Mouse (Mus musculus): ENCODE results near the gene Dus1l. TPM values are rescaled to one million over a fixed set of nuclear protein-coding genes. Genes with fewer than 3 reads are reported as not detected.
"Not testable (repeated sequence)": the region's sequence is repeated elsewhere in the genome, so short reads cannot be mapped to it uniquely, and the experiment has no call there.

The Dus1l gene
- polyA plus RNA-seq, 1 experiment from 2014 or later, result 67.9 TPM

- WGBS, result 17% methylated on average over 14 of the region's 14 CpGs
- ATAC-seq (ENCODE audit: low FRiP score); H3K4me3 ChIP-seq (replicated peaks); H3K27ac ChIP-seq; H3K36me3 ChIP-seq (replicated peaks); H3K9ac ChIP-seq; H3K4me1 ChIP-seq; H3K4me2 ChIP-seq: not testable (repeated sequence)
- peaks cover 11% of the 10 kb centered on the region for H3K27me3 ChIP-seq
- peaks cover 18% of the 10 kb centered on the region for H3K9me3 ChIP-seq
Observed at GRCm38 (mm10) chr11:120762672-120763041, 33.5 kb downstream of the Dus1l start, which contains the start of gene Hmga1b. Gene Hmga1b, plus strand, starts transcription at chr11:120762794.

GRCm38 (mm10) chr11:120761811-120762671 is 34.2 kb downstream of the Dus1l start:
- Histone ChIP-seq H3K4me3 (replicated peaks) (no peak overlapping the region), H3K27ac (no peak overlapping the region), H3K9ac (no peak overlapping the region), H3K4me1 (0 out of 2 replicates have a peak, but pooled peaks cover 3% of the 10 kb centered on the region), H3K36me3 (replicated peaks) (no peaks in the 10 kb centered on the region), H3K9me3 (peaks cover 20% of the 10 kb centered on the region), H3K4me2 (no peak overlapping the region), H3K27me3 (peaks cover 11% of the 10 kb centered on the region)
- 68% methylated on average over 14 of the region's 14 CpGs for WGBS
- no peak for ATAC-seq (ENCODE audit: low FRiP score)

DNA sequence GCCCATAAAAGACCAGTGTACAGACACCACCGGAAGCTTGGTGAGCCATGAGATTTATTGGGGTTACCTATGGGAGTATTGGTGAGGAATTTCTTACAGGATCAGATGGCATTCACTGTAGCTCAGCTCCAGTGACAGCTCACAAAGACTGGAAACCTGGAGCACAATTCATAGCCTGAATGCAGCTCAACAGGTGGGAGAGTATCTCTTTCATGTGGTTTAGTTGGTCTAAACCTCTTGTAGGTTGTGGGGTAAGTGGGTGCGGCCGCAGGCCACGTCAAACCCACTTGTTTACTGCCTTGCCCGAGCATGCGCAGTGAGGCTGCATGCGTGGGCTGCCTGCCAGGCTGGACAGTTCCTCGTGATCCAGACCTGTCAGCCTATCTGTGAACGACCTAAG is 36.0 kb downstream of the Dus1l start:
- H3K27me3 ChIP-seq, result peaks cover 11% of the 10 kb centered on the region
- ATAC-seq (ENCODE audit: low FRiP score), result no peak
- WGBS, result 86% methylated on average over 9 of the region's 9 CpGs

GRCm38 (mm10) chr11:120751606-120752005 is 44.6 kb downstream of the Dus1l start:
- Histone ChIP-seq H3K36me3 (replicated peaks) (no peaks in the 10 kb centered on the region), H3K4me3 (replicated peaks) (no peak overlapping the region), H3K9ac (no peak overlapping the region), H3K27me3 (no peaks in the 10 kb centered on the region), H3K9me3 (0 out of 2 replicates have a peak, but pooled peaks cover under 1% of the 10 kb centered on the region), H3K4me1 (no peaks in the 10 kb centered on the region), H3K4me2 (no peak overlapping the region), H3K27ac (no peak overlapping the region)
- ATAC-seq (ENCODE audit: low FRiP score), result no peak
- 81% methylated on average over 4 of the region's 4 CpGs for WGBS

More for the DNA sequence above, 36.0 kb downstream of the Dus1l start:
- no peak overlapping the region for H3K4me3 ChIP-seq (replicated peaks)
- H3K4me2 ChIP-seq, result no peak overlapping the region
- no peak overlapping the region for H3K9ac ChIP-seq
- H3K9me3 ChIP-seq, result peaks cover 25% of the 10 kb centered on the region
- H3K27ac ChIP-seq, result no peak overlapping the region
- 0 out of 2 replicates have a peak, but pooled peaks cover 3% of the 10 kb centered on the region for H3K4me1 ChIP-seq
- no peaks in the 10 kb centered on the region for H3K36me3 ChIP-seq (replicated peaks)

GRCm38 (mm10) chr11:120749430-120749829 is 46.8 kb downstream of the Dus1l start:
- H3K27ac ChIP-seq, result no peak overlapping the region
- ATAC-seq (ENCODE audit: low FRiP score), result no peak
- H3K4me2 ChIP-seq, result no peak overlapping the region
- no peak overlapping the region for H3K4me3 ChIP-seq (replicated peaks)
- WGBS, result 61% methylated on average over 8 of the region's 8 CpGs
- H3K9me3 ChIP-seq, result no peaks in the 10 kb centered on the region
- no peaks in the 10 kb centered on the region for H3K4me1 ChIP-seq
- no peak overlapping the region for H3K9ac ChIP-seq
- no peaks in the 10 kb centered on the region for H3K36me3 ChIP-seq (replicated peaks)
- H3K27me3 ChIP-seq, result no peaks in the 10 kb centered on the region

DNA sequence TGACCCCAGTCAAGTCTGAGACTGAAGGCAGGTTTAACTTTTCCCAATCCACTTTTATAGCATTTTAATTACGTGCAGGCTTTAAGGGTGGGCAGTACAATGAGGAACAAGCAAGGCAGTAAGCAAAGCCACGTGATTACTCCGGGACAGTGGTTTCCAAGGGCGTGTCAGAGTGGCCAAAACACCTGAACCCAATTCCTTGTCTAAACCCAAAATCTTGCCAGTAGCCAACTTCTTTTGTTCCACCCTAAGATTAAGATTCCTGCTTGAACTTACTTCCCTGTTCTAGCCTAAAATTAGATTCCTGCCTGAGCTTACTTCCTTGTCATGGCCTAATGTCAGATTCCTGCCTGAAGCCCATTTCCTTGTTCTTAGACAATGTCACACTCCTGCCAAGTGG is 48.2 kb downstream of the Dus1l start:
- H3K4me2 ChIP-seq, result no peak overlapping the region
- H3K36me3 ChIP-seq (replicated peaks), result no peaks in the 10 kb centered on the region
- 83% methylated on average over 4 of the region's 4 CpGs for WGBS
- H3K4me3 ChIP-seq (replicated peaks), result no peak overlapping the region
- ATAC-seq (ENCODE audit: low FRiP score), result no peak
- no peaks in the 10 kb centered on the region for H3K4me1 ChIP-seq
- no peaks in the 10 kb centered on the region for H3K27me3 ChIP-seq
- no peak overlapping the region for H3K9ac ChIP-seq
- no peaks in the 10 kb centered on the region for H3K9me3 ChIP-seq
- no peak overlapping the region for H3K27ac ChIP-seq

GRCm38 (mm10) chr11:120744121-120744701 is 52.0 kb downstream of the Dus1l start:
- Histone ChIP-seq H3K4me3 (replicated peaks) (no peak overlapping the region), H3K27me3 (no peaks in the 10 kb centered on the region), H3K36me3 (replicated peaks) (no peaks in the 10 kb centered on the region), H3K27ac (no peak overlapping the region), H3K9ac (no peak overlapping the region), H3K4me1 (no peaks in the 10 kb centered on the region), H3K4me2 (no peak overlapping the region), H3K9me3 (no peaks in the 10 kb centered on the region)
- WGBS, result 79% methylated on average over 7 of the region's 7 CpGs
- ATAC-seq (ENCODE audit: low FRiP score), result no peak

- no peak overlapping the region for H3K4me2 ChIP-seq
- ATAC-seq (ENCODE audit: low FRiP score), result no peak
- H3K27ac ChIP-seq, result no peak overlapping the region
- no peak overlapping the region for H3K9ac ChIP-seq
- no peak overlapping the region for H3K4me3 ChIP-seq (replicated peaks)
- WGBS, result 89% methylated on average over 5 of the region's 5 CpGs
- H3K9me3 ChIP-seq, result no peaks in the 10 kb centered on the region
- H3K27me3 ChIP-seq, result no peaks in the 10 kb centered on the region
- H3K4me1 ChIP-seq, result no peaks in the 10 kb centered on the region
- no peaks in the 10 kb centered on the region for H3K36me3 ChIP-seq (replicated peaks)
Observed at GRCm38 (mm10) chr11:120740981-120741380, 55.2 kb downstream of the Dus1l start.

Other genes starting within 250 kb of the Dus1l start
- gene Mcrip1, start 246.7 kb downstream of the Dus1l start, polyA plus RNA-seq (2016; fragmentation: Nextera tagmentation; extraction: Ambion mirVana), result 209 and 214 TPM in 2 replicates
- gene Ppp1r27, start 245.3 kb downstream of the Dus1l start, polyA plus RNA-seq (2016; fragmentation: Nextera tagmentation; extraction: Ambion mirVana), result not detected in 2 replicates
- gene P4hb, start 223.2 kb downstream of the Dus1l start, polyA plus RNA-seq (2016; fragmentation: Nextera tagmentation; extraction: Ambion mirVana), result 334 and 362 TPM in 2 replicates
- 496 and 513 TPM in 2 replicates for gene Arhgdia, start 214.8 kb downstream of the Dus1l start, polyA plus RNA-seq (2016; fragmentation: Nextera tagmentation; extraction: Ambion mirVana)
- 561 and 697 TPM in 2 replicates for gene Alyref, start 198.0 kb downstream of the Dus1l start, polyA plus RNA-seq (2016; fragmentation: Nextera tagmentation; extraction: Ambion mirVana)
- gene Anapc11, start 198.0 kb downstream of the Dus1l start, polyA plus RNA-seq (2016; fragmentation: Nextera tagmentation; extraction: Ambion mirVana), result 179 and 186 TPM in 2 replicates
- gene Npb, start 187.9 kb downstream of the Dus1l start, polyA plus RNA-seq (2016; fragmentation: Nextera tagmentation; extraction: Ambion mirVana), result 0.40 TPM in 1 of 2 replicates, not detected in the other
- gene Pcyt2, start 178.5 kb downstream of the Dus1l start, polyA plus RNA-seq (2016; fragmentation: Nextera tagmentation; extraction: Ambion mirVana), result 139 and 142 TPM in 2 replicates
- 43.1 and 43.3 TPM in 2 replicates for gene Sirt7, start 171.2 kb downstream of the Dus1l start, polyA plus RNA-seq (2016; fragmentation: Nextera tagmentation; extraction: Ambion mirVana)
- 30.9 and 32.9 TPM in 2 replicates for gene Mafg, start 162.8 kb downstream of the Dus1l start, polyA plus RNA-seq (2016; fragmentation: Nextera tagmentation; extraction: Ambion mirVana)
- gene Pycr1, start 152.6 kb downstream of the Dus1l start, polyA plus RNA-seq (2016; fragmentation: Nextera tagmentation; extraction: Ambion mirVana), result 32.5 and 32.8 TPM in 2 replicates
- gene Myadml2, start 148.2 kb downstream of the Dus1l start, polyA plus RNA-seq (2016; fragmentation: Nextera tagmentation; extraction: Ambion mirVana), result not detected in 2 replicates
- 0.13 and 0.49 TPM in 2 replicates for gene Notum, start 135.2 kb downstream of the Dus1l start, polyA plus RNA-seq (2016; fragmentation: Nextera tagmentation; extraction: Ambion mirVana)
- 132 and 145 TPM in 2 replicates for gene Aspscr1, start 123.4 kb downstream of the Dus1l start, polyA plus RNA-seq (2016; fragmentation: Nextera tagmentation; extraction: Ambion mirVana)
- 125 and 127 TPM in 2 replicates for gene Cenpx, start 82.7 kb downstream of the Dus1l start, polyA plus RNA-seq (2016; fragmentation: Nextera tagmentation; extraction: Ambion mirVana)
- 73.8 and 74.7 TPM in 2 replicates for gene Lrrc45, start 82.5 kb downstream of the Dus1l start, polyA plus RNA-seq (2016; fragmentation: Nextera tagmentation; extraction: Ambion mirVana)
- 48.3 and 48.5 TPM in 2 replicates for gene Rac3, start 74.9 kb downstream of the Dus1l start, polyA plus RNA-seq (2016; fragmentation: Nextera tagmentation; extraction: Ambion mirVana)
- gene Dcxr, start 69.1 kb downstream of the Dus1l start, polyA plus RNA-seq (2016; fragmentation: Nextera tagmentation; extraction: Ambion mirVana), result 9.1 and 9.2 TPM in 2 replicates
- 0.67 and 0.95 TPM in 2 replicates for gene Cbr2, start 64.3 kb downstream of the Dus1l start, polyA plus RNA-seq (2016; fragmentation: Nextera tagmentation; extraction: Ambion mirVana)
- gene Hmga1b, start 33.6 kb downstream of the Dus1l start, polyA plus RNA-seq (2016; fragmentation: Nextera tagmentation; extraction: Ambion mirVana), result 5.2 and 6.1 TPM in 2 replicates
- 58.1 and 63.7 TPM in 2 replicates for gene Rfng, start 12.2 kb downstream of the Dus1l start, polyA plus RNA-seq (2016; fragmentation: Nextera tagmentation; extraction: Ambion mirVana)
- 246 and 247 TPM in 2 replicates for gene Gps1, start 12.1 kb downstream of the Dus1l start, polyA plus RNA-seq (2016; fragmentation: Nextera tagmentation; extraction: Ambion mirVana)
- gene Fasn, start 28.1 kb upstream of the Dus1l start, polyA plus RNA-seq (2016; fragmentation: Nextera tagmentation; extraction: Ambion mirVana), result 118 and 139 TPM in 2 replicates
- 6.7 and 8.8 TPM in 2 replicates for gene Ccdc57, start 136.5 kb upstream of the Dus1l start, polyA plus RNA-seq (2016; fragmentation: Nextera tagmentation; extraction: Ambion mirVana)
- gene Slc16a3, start 152.1 kb upstream of the Dus1l start, polyA plus RNA-seq (2016; fragmentation: Nextera tagmentation; extraction: Ambion mirVana), result 34.2 and 36.4 TPM in 2 replicates
- 150 and 165 TPM in 2 replicates for gene Csnk1d, start 194.9 kb upstream of the Dus1l start, polyA plus RNA-seq (2016; fragmentation: Nextera tagmentation; extraction: Ambion mirVana)
- gene Cd7, start 243.0 kb upstream of the Dus1l start, polyA plus RNA-seq (2016; fragmentation: Nextera tagmentation; extraction: Ambion mirVana), result not detected in 2 replicates